Mouse (Mus musculus) gastrocnemius, adult 2 months (tissue): Measurements from ENCODE around the gene Gdap1l1. TPM values are rescaled to one million over a fixed set of nuclear protein-coding genes. Genes with fewer than 3 reads are reported as not detected.

ENCODE experiments used
- DNase-seq: peaks from one replicate; pipeline ENCODE4 v3.0.0; 2022
- H3K27ac ChIP-seq: fragments of 200-600 bp; 2 replicates; pipeline ENCODE4 v1.8.1; 2022; ENCODE audit warnings: mild to moderate bottlenecking
- H3K4me3 ChIP-seq: fragments of 200-600 bp; 2 replicates; pipeline ENCODE4 v1.8.1; 2022; ENCODE audit warnings: mild to moderate bottlenecking, moderate library complexity
- CTCF ChIP-seq: fragments of 200-600 bp; IDR thresholded peaks from 2 replicates; pipeline ENCODE4 v1.8.1; 2022; ENCODE audit warnings: antibody characterized with exemption, mild to moderate bottlenecking, moderate library complexity
- intact Hi-C: fragments of 180-260 bp; cut with DNase I; formaldehyde crosslinking; loops from one replicate; pipeline ENCODE4 v1.15.1; 2025
- total RNA-seq, 2 experiments: library from RNA; stranded (reverse); gene quantifications; 2 replicates each; pipeline ENCODE4 v1.2.3; 2021

Gene Gdap1l1
- total RNA-seq, 2 experiments from 2014 or later: not detected

DNA sequence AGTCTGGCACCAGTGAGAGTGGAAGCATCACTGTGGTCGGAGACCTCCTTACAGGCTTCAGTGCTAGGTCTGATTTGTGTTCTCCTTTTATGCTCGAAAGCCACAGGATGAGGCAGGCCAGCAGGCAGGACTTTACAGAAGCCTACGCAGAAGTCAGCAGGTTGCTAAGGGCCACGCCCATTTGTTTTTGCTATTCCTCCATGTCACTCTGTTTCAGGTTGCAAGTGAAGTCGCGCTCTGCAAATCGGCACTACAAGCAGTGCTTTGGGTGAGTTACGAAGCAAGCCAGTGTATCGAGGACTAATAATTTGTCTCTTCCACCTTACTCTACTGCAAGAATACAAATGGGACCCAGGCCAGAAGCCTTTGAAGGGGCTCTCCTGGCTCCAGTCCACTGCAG, 7.0 kb upstream of the Gdap1l1 start:
- no peak for TF ChIP-seq CTCF
- Histone ChIP-seq H3K4me3 (no peak overlapping the region), H3K27ac (no peak overlapping the region)
- intact Hi-C loops: no loop called here
- no peak for DNase-seq

DNA sequence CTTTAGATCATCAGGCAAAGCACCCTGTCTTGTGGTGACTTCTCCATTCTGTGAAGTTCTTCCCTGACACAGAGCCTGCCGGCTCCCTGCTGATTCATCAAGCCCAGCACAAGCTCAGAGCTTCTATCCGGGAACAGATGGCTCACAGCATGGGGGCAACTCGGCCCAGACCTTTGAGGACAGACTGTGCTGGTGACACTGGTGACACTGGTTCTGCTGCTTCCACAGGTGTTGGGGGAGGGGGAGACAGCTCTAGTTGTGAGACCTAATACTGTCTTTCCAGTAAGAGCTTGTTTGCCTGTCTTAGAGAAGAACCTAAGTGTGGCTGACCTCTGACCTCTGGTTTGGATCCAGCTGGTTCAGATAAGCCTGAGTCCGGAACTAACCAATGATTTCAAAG, 4.3 kb upstream of the Gdap1l1 start:
- no peak overlapping the region for H3K4me3 ChIP-seq
- TF ChIP-seq CTCF: no peak
- H3K27ac ChIP-seq: no peak overlapping the region
- intact Hi-C loops: no loop called here
- no peak for DNase-seq

DNA sequence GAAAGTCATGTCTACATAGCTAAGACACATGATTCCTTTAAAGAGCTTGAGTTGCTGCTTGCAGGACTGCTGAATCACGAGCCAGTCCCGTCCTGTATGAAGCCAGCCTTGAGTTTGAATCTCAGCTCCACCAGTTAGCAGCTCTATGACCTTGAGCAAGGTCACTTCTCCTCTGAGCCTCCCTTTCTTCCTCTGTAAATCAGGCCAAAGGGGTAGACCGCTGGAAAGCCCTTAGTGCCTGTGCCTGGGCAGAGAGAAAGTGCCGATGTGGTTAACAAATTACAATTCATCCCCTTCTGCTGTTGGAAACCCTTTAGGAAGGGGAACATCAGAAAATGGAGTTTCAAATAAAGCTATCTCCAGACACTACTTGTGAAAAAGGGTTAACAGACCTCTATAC, 476 bp upstream of the Gdap1l1 start:
- Histone ChIP-seq H3K4me3 (no peak overlapping the region), H3K27ac (no peak overlapping the region)
- DNase-seq: no peak
- intact Hi-C loops: no loop called here
- no peak for TF ChIP-seq CTCF

DNA sequence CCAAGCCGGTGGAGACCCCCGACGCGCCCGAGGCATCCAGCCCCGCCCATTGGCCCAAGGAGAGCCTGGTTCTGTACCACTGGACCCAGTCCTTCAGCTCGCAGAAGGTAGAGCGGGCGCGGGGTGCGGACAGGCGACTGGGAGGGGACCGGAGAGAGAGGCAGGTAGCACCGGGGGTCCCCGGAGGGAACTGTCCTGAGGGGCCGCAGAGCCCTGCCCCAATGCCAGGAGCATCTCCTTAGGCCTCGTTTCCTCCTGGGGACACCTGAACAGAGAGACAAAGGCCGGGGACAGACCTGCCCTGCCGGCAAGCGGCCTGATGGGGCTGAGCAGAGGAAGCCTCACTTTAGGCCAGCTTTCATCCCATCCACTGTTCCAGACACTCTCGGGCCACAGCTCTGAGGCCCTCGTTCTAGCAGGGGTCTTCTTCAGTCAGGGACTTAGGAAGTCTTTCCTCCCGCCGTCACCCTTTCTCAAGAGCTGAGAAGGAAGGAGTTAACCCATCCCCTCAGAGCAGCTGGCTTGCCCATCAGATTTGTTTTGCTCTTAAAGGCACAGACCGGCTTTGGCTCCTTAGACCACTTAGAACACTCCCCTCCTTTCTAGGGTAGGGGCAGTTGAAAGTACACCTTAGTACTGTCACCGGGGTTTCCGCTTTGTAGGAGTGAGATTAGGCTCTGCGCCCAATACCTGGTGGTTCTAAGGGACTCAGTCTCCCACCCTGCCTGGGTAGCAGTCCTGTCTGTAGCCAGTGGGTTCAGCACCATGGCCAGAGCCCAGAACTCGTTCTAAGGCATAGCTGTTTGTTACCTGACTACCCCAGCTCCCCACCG, 559 bp downstream of the Gdap1l1 start:
- Histone ChIP-seq H3K4me3 (peak overlapping the region; percentile 66), H3K27ac (no peak overlapping the region)
- no peak for TF ChIP-seq CTCF
- intact Hi-C loops: no loop called here
- DNase-seq: no peak

DNA sequence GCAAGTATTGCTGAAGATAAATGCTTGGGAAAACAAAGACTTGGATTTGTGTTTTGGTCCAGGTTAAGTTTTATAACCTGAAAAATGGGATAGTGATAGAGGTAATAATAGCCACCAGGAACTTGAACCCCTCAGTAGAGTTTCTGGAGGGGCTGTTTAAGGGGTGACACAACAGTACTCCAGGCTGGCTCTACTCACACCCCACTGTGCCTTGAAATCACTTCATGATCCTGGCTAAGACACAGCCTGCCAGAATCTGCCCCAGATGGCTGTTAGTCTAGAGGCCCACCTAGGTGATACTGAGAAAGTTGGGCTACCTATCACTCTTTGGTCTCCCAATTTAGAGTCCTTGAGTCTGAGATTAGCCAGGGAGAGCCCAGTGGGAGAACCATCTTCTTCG, 1.2 kb downstream of the Gdap1l1 start:
- no peak overlapping the region for H3K27ac ChIP-seq
- H3K4me3 ChIP-seq: no peak overlapping the region
- no peak for TF ChIP-seq CTCF
- intact Hi-C loops: no loop called here
- DNase-seq: no peak

DNA sequence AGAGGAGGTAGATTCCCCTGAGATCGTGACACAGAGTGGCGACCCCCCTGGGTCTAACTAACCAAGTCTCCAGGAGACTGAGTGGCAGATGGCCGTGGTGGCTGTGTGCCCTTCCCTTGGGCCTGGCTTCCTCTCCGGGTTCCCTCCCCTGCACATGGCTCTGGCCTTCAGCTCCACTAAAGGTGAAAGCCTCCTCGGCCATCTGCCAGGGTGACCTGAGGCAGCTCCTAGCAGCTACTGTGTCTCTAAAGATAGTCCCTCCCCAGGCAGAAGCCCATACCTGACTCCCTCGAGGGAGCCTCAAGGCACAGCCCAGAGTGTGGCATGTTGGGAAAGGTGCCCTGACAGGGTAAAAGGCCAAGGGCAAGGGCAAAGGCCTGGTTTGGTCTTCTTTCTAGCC, 5.3 kb downstream of the Gdap1l1 start:
- intact Hi-C loops: no loop called here
- Histone ChIP-seq H3K27ac (peak overlapping the region; percentile 70), H3K4me3 (no peak overlapping the region)
- TF ChIP-seq CTCF: no peak
- DNase-seq: peak; percentile 91

DNA sequence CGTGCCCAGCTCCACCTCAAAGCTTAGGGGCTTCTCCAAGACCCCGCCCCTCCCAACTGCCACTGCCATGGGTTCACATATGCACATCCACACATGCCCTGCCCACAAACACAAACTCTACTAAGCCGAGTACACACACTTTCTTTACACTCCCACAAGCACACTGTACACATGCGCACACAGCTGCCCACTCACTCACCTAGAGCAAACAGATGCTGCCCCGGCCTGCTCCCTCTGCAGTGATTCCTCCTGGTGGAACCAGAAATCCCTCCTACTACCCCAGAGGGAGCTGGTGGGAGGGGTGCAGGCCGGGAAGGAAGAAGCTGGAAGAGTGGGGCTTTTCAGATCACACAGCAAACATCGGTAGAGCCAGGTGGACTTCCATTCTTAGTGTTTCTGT, 5.7 kb downstream of the Gdap1l1 start:
- intact Hi-C loops: no loop called here
- DNase-seq: no peak
- Histone ChIP-seq H3K4me3 (no peak overlapping the region), H3K27ac (peak overlapping the region; percentile 70)
- no peak for TF ChIP-seq CTCF

DNA sequence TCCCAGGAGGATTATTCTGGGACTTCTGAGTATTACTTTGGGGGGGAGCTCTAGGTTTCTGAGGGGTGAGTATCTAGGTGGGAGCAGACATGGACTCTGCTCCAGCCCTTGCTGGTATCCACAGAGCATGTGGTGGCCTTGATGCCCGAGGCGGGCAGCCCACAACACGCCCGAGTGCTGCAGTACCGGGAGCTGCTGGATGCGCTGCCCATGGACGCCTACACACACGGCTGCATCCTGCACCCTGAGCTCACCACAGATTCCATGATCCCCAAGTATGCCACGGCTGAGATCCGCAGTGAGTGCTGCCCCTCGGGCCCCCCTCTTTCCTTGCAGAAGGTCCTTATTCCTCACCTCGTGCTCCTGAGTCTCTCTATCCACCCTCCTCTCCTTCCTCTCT, 9.1 kb downstream of the Gdap1l1 start:
- no peak for DNase-seq
- no peak for TF ChIP-seq CTCF
- no peak overlapping the region for H3K27ac ChIP-seq
- no peak overlapping the region for H3K4me3 ChIP-seq
- intact Hi-C loops: no loop called here

DNA sequence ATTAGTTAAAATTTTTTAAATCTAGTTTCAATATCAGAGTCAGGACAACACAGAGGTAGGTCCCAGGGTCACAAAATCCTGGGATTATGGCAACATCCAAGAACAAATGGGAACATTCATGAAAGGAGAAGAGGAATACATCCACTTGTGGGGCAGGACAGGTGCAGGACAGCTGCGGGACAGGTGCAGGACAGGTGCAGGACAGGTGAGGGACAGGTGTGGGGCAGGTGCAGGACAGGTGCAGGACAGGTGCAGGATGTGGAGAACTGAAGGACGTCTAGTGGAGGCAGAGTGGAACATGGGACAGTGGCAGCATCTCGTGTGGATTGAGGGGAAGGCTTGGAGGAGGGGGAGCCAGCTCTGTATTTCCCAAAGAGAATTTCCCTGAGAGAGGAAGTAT, 11.0 kb downstream of the Gdap1l1 start:
- intact Hi-C loops: no loop called here
- DNase-seq: no peak
- no peak for TF ChIP-seq CTCF
- Histone ChIP-seq H3K4me3 (no peak overlapping the region), H3K27ac (no peak overlapping the region)

DNA sequence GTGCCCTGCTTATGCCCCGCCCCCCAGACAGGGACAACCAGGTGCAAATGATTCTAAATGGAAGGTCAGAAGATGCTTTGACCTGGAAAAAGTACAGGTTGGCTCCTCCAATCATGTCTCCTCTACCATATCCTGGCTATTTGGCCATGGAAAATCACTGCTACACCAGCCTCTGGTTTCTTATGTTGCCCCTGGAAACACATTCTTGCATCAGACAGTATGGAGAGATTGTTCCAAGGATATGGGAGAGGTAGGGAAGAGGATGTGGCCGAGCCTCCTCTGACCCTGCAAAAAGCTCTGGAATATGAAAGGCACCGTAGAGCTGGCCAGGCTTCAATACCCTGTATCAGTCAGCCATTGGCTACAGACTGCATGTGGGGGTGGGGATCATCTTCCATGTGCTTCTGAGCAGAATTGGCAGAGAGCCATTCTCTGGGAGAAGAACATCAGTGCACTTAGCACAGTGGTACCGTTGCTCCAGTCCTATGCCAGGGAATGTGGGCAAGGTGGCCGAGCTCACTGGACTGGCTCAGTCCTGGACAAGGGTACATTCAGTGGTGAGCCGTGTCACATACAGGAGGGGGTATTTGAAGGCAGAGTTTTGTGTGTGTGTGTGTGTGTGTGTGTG, 12.5 kb downstream of the Gdap1l1 start:
- DNase-seq: no peak
- intact Hi-C loops: loop anchor here (10.0 kb wide), 1 partner anchor 144 kb away; no protein-coding TSS in a partner anchor
- Histone ChIP-seq H3K4me3 (no peak overlapping the region), H3K27ac (no peak overlapping the region)
- no peak for TF ChIP-seq CTCF

DNA sequence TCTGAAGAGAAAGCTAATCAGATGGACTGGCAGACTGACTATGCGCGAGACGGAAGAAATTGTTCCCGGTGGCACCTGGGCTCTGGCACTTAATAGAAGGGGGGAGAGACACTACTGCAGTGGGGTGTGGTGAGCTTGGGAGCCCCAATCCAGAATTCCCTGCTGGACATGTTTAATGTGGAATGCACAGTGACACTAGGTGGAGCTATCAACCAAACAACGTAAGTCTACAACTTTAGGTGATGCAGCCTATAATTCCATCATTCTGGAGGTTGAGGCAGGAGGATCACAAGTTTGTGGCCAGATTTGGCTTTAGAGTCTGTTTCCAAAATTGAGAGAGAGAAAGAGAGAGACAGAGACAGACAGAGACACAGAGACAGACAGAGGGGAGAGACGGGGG, 14.5 kb downstream of the Gdap1l1 start:
- Histone ChIP-seq H3K4me3 (no peak overlapping the region), H3K27ac (no peak overlapping the region)
- peak; percentile 60 for TF ChIP-seq CTCF
- intact Hi-C loops: loop anchor here (2.0 to 10.0 kb wide), 2 partner anchors 20 to 142 kb away; partner anchors contain the start of gene Fitm2
- no peak for DNase-seq

DNA sequence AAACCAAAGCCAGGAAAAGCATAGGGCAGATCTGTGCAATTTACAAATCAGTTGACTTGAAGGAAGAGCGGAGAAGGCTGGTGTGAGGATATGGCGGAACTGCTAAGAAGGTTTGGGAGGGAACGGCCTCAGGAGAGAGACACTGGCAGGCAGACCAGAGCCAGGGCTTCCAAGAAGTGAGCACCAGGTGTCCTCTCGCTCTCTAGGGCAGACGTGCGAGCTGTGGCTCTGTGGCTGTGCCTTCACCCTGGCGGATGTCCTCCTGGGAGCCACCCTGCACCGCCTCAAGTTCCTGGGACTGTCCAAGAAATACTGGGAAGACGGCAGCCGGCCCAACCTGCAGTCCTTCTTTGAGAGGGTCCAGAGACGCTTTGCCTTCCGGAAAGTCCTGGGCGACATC, 15.1 kb downstream of the Gdap1l1 start:
- Histone ChIP-seq H3K27ac (no peak overlapping the region), H3K4me3 (no peak overlapping the region)
- TF ChIP-seq CTCF: no peak
- intact Hi-C loops: loop anchor here (2.0 to 10.0 kb wide), 2 partner anchors 19 to 141 kb away; partner anchors contain the start of gene Fitm2
- peak; percentile 56 for DNase-seq

DNA sequence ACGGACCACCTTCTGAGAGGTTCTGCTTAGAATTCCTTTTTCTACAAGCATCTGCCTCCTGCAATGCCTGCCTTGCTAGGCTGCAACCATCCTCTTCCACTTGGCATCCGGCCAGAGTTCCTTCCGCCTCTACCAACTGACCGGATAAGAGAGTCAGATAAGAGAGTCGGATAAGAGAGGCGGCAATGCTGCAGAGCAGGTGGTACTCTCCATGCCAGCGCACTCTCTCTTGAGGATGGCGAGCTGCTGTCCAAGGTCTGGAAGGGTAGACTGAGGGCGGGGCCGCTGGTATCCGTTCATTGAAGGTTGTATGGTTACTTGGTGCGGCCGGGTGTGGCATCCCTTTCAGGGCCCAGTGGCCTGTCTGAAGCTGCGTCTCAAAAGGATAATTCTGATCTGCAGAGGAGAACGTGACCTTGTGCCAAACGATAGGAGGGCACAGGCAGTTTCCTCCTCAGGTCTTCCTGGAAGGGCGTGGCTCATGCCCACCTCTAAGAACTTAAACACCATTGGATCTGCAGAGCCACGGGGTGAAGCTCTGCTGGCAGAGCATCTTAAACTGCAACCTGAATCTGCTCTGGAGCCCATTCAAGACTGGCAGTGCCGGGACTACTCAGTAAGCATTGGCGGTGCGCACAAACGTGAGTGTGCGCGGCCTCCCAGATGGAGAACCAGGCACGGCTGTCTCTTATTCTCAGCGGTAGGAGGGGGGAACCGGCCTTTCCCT, 20.4 kb downstream of the Gdap1l1 start:
- peak; percentile 83 for DNase-seq
- Histone ChIP-seq H3K4me3 (peak overlapping the region; percentile 77), H3K27ac (peak overlapping the region; percentile 98)
- no peak for TF ChIP-seq CTCF
- intact Hi-C loops: loop anchor here (5.0 to 10.0 kb wide), 2 partner anchors 36 to 136 kb away; partner anchors contain the start of gene Oser1
